Mouse (Mus musculus): ENCODE results near the gene Micu1. TPM values are rescaled to one million over a fixed set of nuclear protein-coding genes. Genes with fewer than 3 reads are reported as not detected.

The Micu1 gene
- polyA plus RNA-seq, 1 experiment from 2014 or later: 87.9 TPM

GRCm38 (mm10) chr10:59784731-59785685, 82.7 kb downstream of the Micu1 start:
- Histone ChIP-seq H3K4me2 (no peak overlapping the region), H3K9me3 (no peaks in the 10 kb centered on the region), H3K27ac (replicated peaks) (no peak overlapping the region), H3K36me3 (peaks cover 8% of the 10 kb centered on the region; the same call in 1 of the 2 replicates), H3K27me3 (no peaks in the 10 kb centered on the region), H3K4me3 (no peak overlapping the region), H3K9ac (no peak overlapping the region), H3K4me1 (replicated peaks) (peaks cover 31% of the 10 kb centered on the region)
- ATAC-seq (ENCODE audit: low read depth): no peak
- 73% methylated on average over 18 of the region's 18 CpGs for WGBS

- H3K27ac ChIP-seq (replicated peaks): 0 out of 2 replicates have a peak overlapping the region, but pooled peaks have one; percentile 13
- H3K4me2 ChIP-seq: no peak overlapping the region
- peaks cover 16% of the 10 kb centered on the region; the same call in 1 of the 2 replicates for H3K36me3 ChIP-seq
- 41% methylated on average over 5 of the region's 5 CpGs for WGBS
- no peak overlapping the region for H3K9ac ChIP-seq
- no peaks in the 10 kb centered on the region for H3K27me3 ChIP-seq
- no peak overlapping the region for H3K4me3 ChIP-seq
- ATAC-seq (ENCODE audit: low read depth): peak; percentile 51; the same call in 1 of the 2 replicates
- H3K9me3 ChIP-seq: no peaks in the 10 kb centered on the region
- H3K4me1 ChIP-seq (replicated peaks): peaks cover 22% of the 10 kb centered on the region
These were observed 84.0 kb downstream of the Micu1 start for GRCm38 (mm10) chr10:59786289-59786688.

- Histone ChIP-seq H3K36me3 (peaks cover 23% of the 10 kb centered on the region; the same call in 1 of the 2 replicates), H3K27me3 (no peaks in the 10 kb centered on the region), H3K9me3 (no peaks in the 10 kb centered on the region), H3K9ac (no peak overlapping the region), H3K27ac (replicated peaks) (no peak overlapping the region), H3K4me1 (replicated peaks) (peaks cover 22% of the 10 kb centered on the region), H3K4me3 (no peak overlapping the region), H3K4me2 (no peak overlapping the region)
- 73% methylated on average over 11 of the region's 11 CpGs for WGBS
- ATAC-seq (ENCODE audit: low read depth): no peak
These were observed 85.0 kb downstream of the Micu1 start for GRCm38 (mm10) chr10:59787140-59787800.

GRCm38 (mm10) chr10:59787870-59788269, 85.6 kb downstream of the Micu1 start:
- H3K27ac ChIP-seq (replicated peaks): no peak overlapping the region
- 83% methylated on average over 8 of the region's 8 CpGs for WGBS
- no peak overlapping the region for H3K4me2 ChIP-seq
- H3K36me3 ChIP-seq: peaks cover 24% of the 10 kb centered on the region; the same call in 1 of the 2 replicates
- H3K9me3 ChIP-seq: no peaks in the 10 kb centered on the region
- H3K9ac ChIP-seq: no peak overlapping the region
- ATAC-seq (ENCODE audit: low read depth): no peak
- no peak overlapping the region for H3K4me3 ChIP-seq
- peaks cover 22% of the 10 kb centered on the region for H3K4me1 ChIP-seq (replicated peaks)
- no peaks in the 10 kb centered on the region for H3K27me3 ChIP-seq

GRCm38 (mm10) chr10:59790291-59790929, 88.1 kb downstream of the Micu1 start:
- no peak overlapping the region for H3K27ac ChIP-seq (replicated peaks)
- no peak overlapping the region for H3K9ac ChIP-seq
- WGBS: 88% methylated on average over 11 of the region's 11 CpGs
- no peaks in the 10 kb centered on the region for H3K9me3 ChIP-seq
- H3K4me2 ChIP-seq: no peak overlapping the region
- peaks cover 24% of the 10 kb centered on the region; the same call in 1 of the 2 replicates for H3K36me3 ChIP-seq
- ATAC-seq (ENCODE audit: low read depth): no peak
- no peak overlapping the region for H3K4me3 ChIP-seq
- H3K4me1 ChIP-seq (replicated peaks): peaks cover 21% of the 10 kb centered on the region
- H3K27me3 ChIP-seq: no peaks in the 10 kb centered on the region

- H3K4me2 ChIP-seq: no peak overlapping the region
- 0 out of 2 replicates have a peak, but pooled peaks cover 10% of the 10 kb centered on the region for H3K4me1 ChIP-seq (replicated peaks)
- no peak overlapping the region for H3K9ac ChIP-seq
- no peaks in the 10 kb centered on the region for H3K9me3 ChIP-seq
- no peak overlapping the region for H3K27ac ChIP-seq (replicated peaks)
- 69% methylated on average over 5 of the region's 5 CpGs for WGBS
- H3K4me3 ChIP-seq: no peak overlapping the region
- no peak for ATAC-seq (ENCODE audit: low read depth)
- H3K36me3 ChIP-seq: peaks cover 24% of the 10 kb centered on the region; the same call in 1 of the 2 replicates
- H3K27me3 ChIP-seq: no peaks in the 10 kb centered on the region
These were observed 89.6 kb downstream of the Micu1 start for GRCm38 (mm10) chr10:59791896-59792295.

GRCm38 (mm10) chr10:59792575-59793176, 90.4 kb downstream of the Micu1 start:
- Histone ChIP-seq H3K27ac (replicated peaks) (no peak overlapping the region), H3K4me1 (replicated peaks) (0 out of 2 replicates have a peak, but pooled peaks cover 7% of the 10 kb centered on the region), H3K4me2 (no peak overlapping the region), H3K4me3 (no peak overlapping the region), H3K27me3 (no peaks in the 10 kb centered on the region), H3K9ac (no peak overlapping the region), H3K9me3 (no peaks in the 10 kb centered on the region), H3K36me3 (peaks cover 24% of the 10 kb centered on the region; the same call in 1 of the 2 replicates)
- 85% methylated on average over 9 of the region's 9 CpGs for WGBS
- no peak for ATAC-seq (ENCODE audit: low read depth)

- WGBS: 77% methylated on average over 3 of the region's 3 CpGs
- H3K4me3 ChIP-seq: no peak overlapping the region
- no peak overlapping the region for H3K9ac ChIP-seq
- H3K27me3 ChIP-seq: no peaks in the 10 kb centered on the region
- no peaks in the 10 kb centered on the region for H3K9me3 ChIP-seq
- H3K36me3 ChIP-seq: peaks cover 24% of the 10 kb centered on the region; the same call in 1 of the 2 replicates
- peaks cover 9% of the 10 kb centered on the region; the same call in 1 of the 2 replicates for H3K4me1 ChIP-seq (replicated peaks)
- ATAC-seq (ENCODE audit: low read depth): no peak
- H3K27ac ChIP-seq (replicated peaks): no peak overlapping the region
- no peak overlapping the region for H3K4me2 ChIP-seq
These were observed 91.2 kb downstream of the Micu1 start for GRCm38 (mm10) chr10:59793454-59793853.

- no peak for ATAC-seq (ENCODE audit: low read depth)
These were observed 92.8 kb downstream of the Micu1 start for GRCm38 (mm10) chr10:59795085-59795484.

GRCm38 (mm10) chr10:59795902-59796301, 93.6 kb downstream of the Micu1 start:
- 55% methylated on average over 4 of the region's 4 CpGs for WGBS
- Histone ChIP-seq H3K4me2 (no peak overlapping the region), H3K27me3 (no peaks in the 10 kb centered on the region), H3K9me3 (no peaks in the 10 kb centered on the region), H3K36me3 (0 out of 2 replicates have a peak, but pooled peaks cover 7% of the 10 kb centered on the region), H3K4me3 (no peak overlapping the region), H3K9ac (no peak overlapping the region), H3K27ac (replicated peaks) (no peak overlapping the region), H3K4me1 (replicated peaks) (peaks cover 26% of the 10 kb centered on the region)
- no peak for ATAC-seq (ENCODE audit: low read depth)

More at GRCm38 (mm10) chr10:59795085-59795484, 92.8 kb downstream of the Micu1 start:
- H3K27me3 ChIP-seq: no peaks in the 10 kb centered on the region
- no peak overlapping the region for H3K9ac ChIP-seq
- H3K27ac ChIP-seq (replicated peaks): no peak overlapping the region
- WGBS: 86% methylated on average over 7 of the region's 7 CpGs
- H3K36me3 ChIP-seq: 0 out of 2 replicates have a peak, but pooled peaks cover 15% of the 10 kb centered on the region
- no peak overlapping the region for H3K4me2 ChIP-seq
- H3K4me3 ChIP-seq: no peak overlapping the region
- no peaks in the 10 kb centered on the region for H3K9me3 ChIP-seq
- peaks cover 24% of the 10 kb centered on the region for H3K4me1 ChIP-seq (replicated peaks)

- Histone ChIP-seq H3K9me3 (no peaks in the 10 kb centered on the region), H3K36me3 (no peaks in the 10 kb centered on the region), H3K9ac (no peak overlapping the region), H3K4me1 (replicated peaks) (peaks cover 23% of the 10 kb centered on the region), H3K4me2 (no peak overlapping the region), H3K27me3 (no peaks in the 10 kb centered on the region), H3K27ac (replicated peaks) (no peak overlapping the region), H3K4me3 (no peak overlapping the region)
- ATAC-seq (ENCODE audit: low read depth): no peak
- WGBS: 79% methylated on average over 3 of the region's 3 CpGs
These were observed 96.1 kb downstream of the Micu1 start for GRCm38 (mm10) chr10:59798371-59798770.

Data from neural tube, embryonic 13.5 days (tissue).